Mouse (Mus musculus) adrenal gland, adult 8-10 months (tissue): ENCODE results near the gene Por. TPM values are rescaled to one million over a fixed set of nuclear protein-coding genes. Genes with fewer than 3 reads are reported as not detected.

ENCODE experiments used
- DNase-seq: peaks from one replicate; pipeline ENCODE4 v3.0.0; 2022
- total RNA-seq, 4 experiments: library from RNA; stranded (reverse); gene quantifications; 2 replicates each; pipeline ENCODE4 v1.2.4; 2022

The Por gene
- total RNA-seq, 4 experiments from 2014 or later: 229 to 400 (median 271) TPM

DNA sequence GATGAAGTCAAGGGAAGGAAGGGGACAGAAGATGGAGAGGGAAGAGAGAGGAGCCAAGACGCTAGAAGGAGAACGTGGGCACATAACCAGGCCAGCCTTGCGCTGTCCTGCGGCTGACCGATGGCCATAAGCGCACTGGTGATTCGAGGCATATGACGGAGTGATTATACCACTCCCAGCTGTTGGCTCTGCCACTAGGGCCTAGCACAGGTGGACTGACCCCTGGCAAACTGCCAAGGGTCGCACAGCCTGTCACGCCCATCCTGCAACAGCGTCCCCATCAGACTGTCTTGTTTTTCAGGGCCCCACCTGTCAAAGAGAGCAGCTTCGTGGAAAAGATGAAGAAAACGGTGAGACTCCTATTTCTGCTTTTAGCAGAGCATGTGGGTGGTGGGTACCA is 58.5 kb downstream of the Por start:
- no peak for DNase-seq

GRCm38 (mm10) chr5:135729351-135729750 is 59.5 kb downstream of the Por start:
- no peak for DNase-seq

- DNase-seq: no peak
Observed at GRCm38 (mm10) chr5:135730278-135730677, 60.4 kb downstream of the Por start.

DNA sequence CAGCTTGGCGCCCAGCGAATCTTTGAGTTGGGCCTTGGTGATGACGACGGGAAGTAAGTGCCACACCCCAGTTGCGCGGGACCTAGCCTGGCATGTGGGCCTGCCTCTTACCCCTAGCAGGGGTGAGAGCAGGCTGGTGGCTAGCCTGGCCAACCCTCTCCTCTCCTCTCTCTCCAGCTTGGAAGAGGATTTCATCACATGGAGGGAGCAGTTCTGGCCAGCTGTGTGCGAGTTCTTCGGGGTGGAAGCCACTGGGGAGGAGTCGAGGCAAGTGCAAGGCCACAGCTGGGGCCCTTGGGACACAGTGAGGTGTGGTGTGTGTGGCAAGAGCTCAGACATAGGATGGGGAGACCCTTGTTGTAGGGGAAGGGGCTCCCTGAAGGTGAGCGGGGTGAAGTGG is 61.1 kb downstream of the Por start:
- no peak for DNase-seq

GRCm38 (mm10) chr5:135731322-135731721 is 61.5 kb downstream of the Por start:
- no peak for DNase-seq

DNA sequence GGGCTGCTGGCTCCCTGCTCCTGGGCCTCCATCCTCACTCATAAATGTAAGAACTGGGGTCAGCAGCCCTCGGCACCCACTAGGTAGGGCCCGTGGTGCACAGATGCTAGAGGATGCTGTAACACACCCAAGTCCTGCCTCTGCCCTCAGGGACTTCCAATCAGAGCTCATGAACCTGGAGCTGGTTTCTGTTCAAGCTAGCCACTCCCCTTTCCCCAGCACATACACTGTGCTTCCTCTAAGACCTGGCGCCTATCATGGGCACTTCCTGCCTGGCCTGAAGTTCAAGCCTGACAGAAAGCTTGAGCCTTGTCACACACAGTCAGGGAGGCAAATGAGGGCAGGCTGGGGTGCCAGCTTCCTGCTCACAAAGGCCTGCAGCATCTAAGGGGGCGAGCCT is 63.2 kb downstream of the Por start:
- DNase-seq: no peak

DNA sequence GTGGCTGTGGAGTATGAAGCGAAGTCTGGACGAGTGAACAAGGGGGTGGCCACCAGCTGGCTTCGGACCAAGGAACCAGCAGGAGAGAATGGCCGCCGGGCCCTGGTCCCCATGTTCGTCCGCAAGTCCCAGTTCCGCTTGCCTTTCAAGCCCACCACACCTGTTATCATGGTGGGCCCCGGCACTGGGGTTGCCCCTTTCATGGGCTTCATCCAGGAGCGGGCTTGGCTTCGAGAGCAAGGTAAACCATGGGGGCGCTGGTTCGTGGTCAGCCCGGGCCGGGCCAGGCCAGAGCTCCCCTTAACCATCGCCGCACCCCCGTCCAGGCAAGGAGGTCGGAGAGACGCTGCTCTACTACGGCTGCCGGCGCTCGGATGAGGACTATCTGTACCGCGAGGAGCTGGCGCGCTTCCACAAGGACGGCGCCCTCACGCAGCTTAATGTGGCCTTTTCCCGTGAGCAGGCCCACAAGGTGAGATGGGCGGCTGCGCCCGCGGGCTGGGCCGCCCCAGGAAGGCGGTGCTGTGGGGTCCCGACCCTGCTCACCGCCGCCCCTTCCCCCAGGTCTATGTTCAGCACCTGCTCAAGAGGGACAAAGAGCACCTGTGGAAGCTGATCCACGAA is 64.3 kb downstream of the Por start:
- no peak for DNase-seq

DNA sequence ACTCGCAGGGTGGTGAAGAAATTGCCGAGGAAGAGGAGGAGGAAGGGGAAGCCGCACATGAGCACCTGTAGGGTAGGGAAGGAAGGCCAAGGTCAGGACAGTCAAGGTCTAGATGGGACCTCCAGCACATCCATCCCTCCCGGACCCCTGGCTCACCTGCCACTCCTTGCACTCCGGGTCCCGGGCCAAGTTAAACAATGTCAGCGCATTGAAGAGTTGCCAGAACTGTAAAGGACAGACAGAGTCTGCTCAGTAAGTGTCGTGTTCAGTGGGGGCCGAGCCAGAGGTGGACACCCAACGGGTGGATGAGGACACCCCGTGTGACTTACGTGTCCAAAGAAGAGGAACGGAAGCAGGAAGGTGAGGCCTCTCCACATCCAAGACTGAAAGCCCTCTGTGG is 65.9 kb downstream of the Por start:
- DNase-seq: no peak

GRCm38 (mm10) chr5:135736544-135736943 is 66.7 kb downstream of the Por start:
- DNase-seq: no peak

DNA sequence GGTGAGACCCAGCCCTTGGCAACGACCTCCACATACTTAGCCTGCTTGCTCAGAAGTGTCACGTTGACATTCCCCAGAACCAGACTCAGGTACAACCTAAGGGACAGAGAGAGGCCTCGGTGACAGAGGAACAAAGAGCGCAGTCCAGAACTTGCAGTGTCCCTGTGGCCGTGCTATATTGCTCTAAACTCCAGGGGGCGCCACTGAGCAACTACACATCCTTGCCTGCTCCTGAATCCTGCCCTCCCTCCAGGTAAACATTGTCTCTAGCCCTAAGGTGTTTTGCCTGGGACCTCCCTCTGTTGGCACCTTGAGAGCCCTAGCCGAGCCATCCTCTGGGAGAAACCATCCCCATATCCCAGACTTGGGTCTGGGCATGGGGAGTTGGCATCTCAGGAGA is 67.3 kb downstream of the Por start:
- DNase-seq: no peak

GRCm38 (mm10) chr5:135738266-135738665 is 68.4 kb downstream of the Por start:
- DNase-seq: no peak

DNA sequence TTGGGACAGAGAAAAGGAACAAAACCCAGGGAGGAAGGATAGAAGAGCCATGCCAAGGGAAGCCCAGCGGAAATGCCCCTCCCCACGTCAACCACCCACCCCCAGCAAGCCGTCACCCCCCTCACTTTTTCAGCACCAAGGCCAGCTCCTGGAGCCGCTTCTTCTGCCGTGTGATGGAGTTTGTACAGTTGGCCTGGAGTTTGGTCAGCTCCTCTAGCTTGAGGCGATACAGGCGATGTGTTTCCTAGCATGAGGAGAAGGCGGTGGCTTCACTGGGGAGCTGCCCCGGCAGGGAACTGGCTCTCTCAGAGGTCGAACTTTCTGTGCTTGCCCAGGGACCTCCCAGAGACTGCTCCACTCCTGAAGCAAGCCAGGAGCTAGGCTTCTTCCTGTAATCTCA is 72.3 kb downstream of the Por start:
- no peak for DNase-seq

GRCm38 (mm10) chr5:135742941-135743740 is 73.3 kb downstream of the Por start:
- DNase-seq: no peak

DNA sequence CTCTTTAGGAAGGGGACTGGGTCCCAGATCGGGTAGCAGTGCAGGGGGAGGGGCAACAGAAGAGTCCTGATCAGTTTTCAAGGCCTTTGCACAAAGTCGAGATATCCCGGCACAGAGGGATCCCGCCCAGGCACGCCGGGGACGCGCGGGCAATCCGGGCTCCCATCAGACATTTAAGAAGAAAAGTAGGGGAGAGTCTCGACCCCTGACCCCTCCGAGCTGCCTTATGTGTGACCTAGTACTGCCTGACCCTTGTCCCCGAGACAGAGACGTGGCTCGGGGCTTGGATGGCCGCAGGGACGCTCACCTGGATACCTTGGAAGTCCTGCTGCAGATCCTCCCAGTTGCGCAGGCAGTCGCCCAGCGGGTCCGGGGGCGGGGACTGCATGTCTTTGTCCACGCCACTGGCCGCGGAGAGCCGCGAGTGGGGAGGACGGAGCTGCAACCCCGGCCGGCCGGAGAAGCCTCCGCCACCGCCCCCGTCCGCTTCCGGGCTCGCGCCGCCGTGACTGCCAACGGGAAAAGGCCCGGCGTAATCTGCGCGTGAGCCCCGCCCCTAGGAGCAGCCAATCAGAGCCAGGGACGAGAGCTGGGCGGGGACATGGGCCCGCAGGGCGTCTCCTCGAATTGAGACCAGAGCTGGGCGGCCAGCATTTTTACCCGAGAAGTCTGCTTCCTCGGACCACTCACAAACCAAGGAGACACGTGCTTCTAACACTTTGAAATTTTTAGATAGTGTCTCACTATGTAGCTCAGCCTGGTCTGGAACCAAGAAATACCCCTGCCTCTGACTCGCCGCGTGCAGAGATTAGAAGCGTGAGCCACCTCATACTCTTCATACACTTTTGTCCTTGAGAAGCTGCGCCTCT is 74.1 kb downstream of the Por start, which contains the start of gene Tmem120a:
TSS of gene Tmem120a (minus strand) at position 708 of the 869 bp plus-strand sequence.
- peak; percentile 94 for DNase-seq

- DNase-seq: no peak
Observed at GRCm38 (mm10) chr5:135744742-135745141, 74.9 kb downstream of the Por start.

- DNase-seq: no peak
Observed at GRCm38 (mm10) chr5:135751041-135751440, 81.2 kb downstream of the Por start.

- DNase-seq: no peak
Observed at GRCm38 (mm10) chr5:135751595-135751994, 81.8 kb downstream of the Por start.

DNA sequence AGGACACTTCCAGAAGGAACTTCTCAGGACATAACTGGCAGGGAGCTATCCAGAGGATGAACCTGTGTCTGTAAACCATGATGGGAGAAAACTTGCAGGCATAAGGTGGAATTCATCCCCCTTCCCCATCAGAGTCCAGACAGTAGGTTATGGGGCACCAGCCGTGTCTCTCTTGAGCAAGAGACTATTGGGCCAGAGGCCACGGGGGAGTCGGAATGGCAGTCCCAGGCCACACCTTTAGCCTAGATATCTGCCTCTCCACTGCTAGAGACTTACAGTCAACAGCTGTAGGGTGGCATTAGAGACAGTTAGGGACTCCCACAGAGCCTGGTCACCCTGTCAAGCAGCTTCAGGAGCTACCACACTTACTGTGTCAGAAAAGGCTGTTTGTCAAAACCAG is 92.0 kb downstream of the Por start:
- DNase-seq: no peak

GRCm38 (mm10) chr5:135763526-135763925 is 93.7 kb downstream of the Por start:
- no peak for DNase-seq

DNA sequence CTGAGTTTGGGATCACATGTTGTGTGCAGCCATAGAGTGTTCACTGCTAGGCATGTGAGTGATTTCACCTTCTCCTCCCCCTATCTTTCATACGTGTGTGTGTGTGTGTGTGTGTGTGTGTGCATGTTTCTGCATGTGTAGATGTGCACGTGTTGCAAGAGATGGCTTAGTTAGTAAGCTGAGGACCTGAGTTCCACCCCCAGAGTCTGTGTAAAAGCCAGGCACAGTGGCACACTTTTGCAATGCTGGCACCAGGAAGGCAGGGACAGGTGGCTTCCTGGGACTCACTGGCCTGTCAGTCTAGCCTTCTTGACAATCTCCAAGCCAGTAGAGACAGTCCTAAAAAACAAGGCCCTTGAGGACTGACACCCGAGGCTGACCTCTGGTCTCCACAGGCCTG is 95.1 kb downstream of the Por start:
- DNase-seq: no peak

- no peak for DNase-seq
Observed at GRCm38 (mm10) chr5:135772519-135772918, 102.7 kb downstream of the Por start.

DNA sequence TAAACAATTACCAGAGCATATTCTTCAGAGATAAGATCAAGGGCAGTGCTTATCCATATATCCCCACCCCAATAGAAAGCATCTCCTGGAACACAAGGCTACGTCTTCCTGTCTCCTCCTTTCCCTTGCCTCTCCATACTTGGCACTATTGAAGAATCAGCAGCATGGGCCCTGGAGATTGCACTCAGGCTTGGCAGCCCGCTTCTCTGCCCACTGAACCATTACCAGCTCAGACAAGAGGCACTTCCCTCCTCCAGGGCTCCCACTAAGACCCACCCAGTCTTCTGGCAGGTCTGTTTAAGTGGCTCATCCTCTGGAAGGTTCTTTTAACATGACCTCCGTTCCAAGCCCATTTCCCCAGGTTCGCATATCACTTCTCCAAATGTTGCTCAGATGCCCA is 106.7 kb downstream of the Por start:
- DNase-seq: no peak

- no peak for DNase-seq
Observed at GRCm38 (mm10) chr5:135777796-135778470, 108.1 kb downstream of the Por start, which contains the start of gene Styxl1. Gene Styxl1 (minus strand): TSS chr5:135778385.
